Mouse (Mus musculus) cortical plate, adult 2 months (tissue): ENCODE results near the gene Atxn7l3.

Experiments
- CTCF ChIP-seq: fragments of 200-500 bp; IDR thresholded peaks from 2 replicates; pipeline ENCODE4 v1.5.1; 2011; ENCODE audit warnings: mild to moderate bottlenecking, control low read depth, low read length; ENCODE audit not compliant: insufficient read depth; ENCODE audit errors: extremely low read depth
- POLR2A ChIP-seq: fragments of 200-500 bp; IDR thresholded peaks from 2 replicates; pipeline ENCODE4 v1.6.1; 2011; ENCODE audit warnings: mild to moderate bottlenecking, low read length, control low read depth; ENCODE audit not compliant: insufficient read depth; ENCODE audit errors: extremely low read depth

- TF ChIP-seq POLR2A: no peak
- TF ChIP-seq CTCF: no peak
These were observed 39.8 kb upstream of the Atxn7l3 start for GRCm38 (mm10) chr11:102336191-102336590.
